Mouse (Mus musculus) embryonic fibroblast, embryonic 13.5 days (primary cell): ENCODE measurements around the gene Synm. TPM values are rescaled to one million over a fixed set of nuclear protein-coding genes. Genes with fewer than 3 reads are reported as not detected.

Experiments
- H3K27ac ChIP-seq: 2 replicates; pipeline ENCODE4 v1.5.1; 2012; ENCODE audit warnings: low read length, control low read depth, inconsistent platforms; ENCODE audit not compliant: insufficient read depth
- H3K4me1 ChIP-seq: 2 replicates; pipeline ENCODE4 v1.6.1; 2011; ENCODE audit warnings: low read length; ENCODE audit not compliant: control insufficient read depth, insufficient read depth
- H3K4me3 ChIP-seq: 2 replicates; pipeline ENCODE4 v1.5.1; 2011; ENCODE audit warnings: mild to moderate bottlenecking, control low read depth, low read length; ENCODE audit not compliant: insufficient read depth
- CTCF ChIP-seq: IDR thresholded peaks from 2 replicates; pipeline ENCODE4 v1.5.1; 2011; ENCODE audit warnings: mild to moderate bottlenecking, control low read depth, low read length, moderate library complexity, borderline replicate concordance; ENCODE audit not compliant: insufficient read depth
- POLR2A ChIP-seq: IDR thresholded peaks from 2 replicates; pipeline ENCODE4 v1.6.1; 2011; ENCODE audit warnings: low read depth, mild to moderate bottlenecking, control low read depth, low read length, moderate library complexity
- polyA plus RNA-seq: library from polyadenylated mRNA; stranded (reverse); fragments of >200 nt; gene quantifications from 2 replicates; pipeline ENCODE4 v1.2.4, GENCODE M21; 2011; ENCODE audit warnings: low read depth; ENCODE audit not compliant: missing spikeins, insufficient read length

The Synm gene
- polyA plus RNA-seq, 1 experiment = 4.4 TPM

- Histone ChIP-seq H3K4me3 (no peak overlapping the region), H3K4me1 (no peaks in the 10 kb centered on the region; the same call in 1 of the 2 replicates), H3K27ac (no peak overlapping the region)
- no peak for TF ChIP-seq CTCF
- no peak for TF ChIP-seq POLR2A
Measured at GRCm38 (mm10) chr7:67710216-67710615, 49.3 kb downstream of the Synm start.

- Histone ChIP-seq H3K27ac (no peak overlapping the region), H3K4me3 (no peak overlapping the region)
- TF ChIP-seq CTCF (no peak), POLR2A (no peak)
Measured at GRCm38 (mm10) chr7:67708160-67708559, 51.4 kb downstream of the Synm start.

GRCm38 (mm10) chr7:67701252-67701914, 58.2 kb downstream of the Synm start:
- no peak overlapping the region for H3K27ac ChIP-seq
- no peak overlapping the region for H3K4me3 ChIP-seq
- H3K4me1 ChIP-seq = peaks cover 3% of the 10 kb centered on the region
- no peak for TF ChIP-seq POLR2A
- no peak for TF ChIP-seq CTCF

More at GRCm38 (mm10) chr7:67708160-67708559, 51.4 kb downstream of the Synm start:
- peaks cover 3% of the 10 kb centered on the region for H3K4me1 ChIP-seq

- H3K4me1 ChIP-seq = peaks cover 3% of the 10 kb centered on the region
- H3K4me3 ChIP-seq = no peak overlapping the region
- TF ChIP-seq CTCF (no peak), POLR2A (no peak)
- H3K27ac ChIP-seq = no peak overlapping the region
Measured at GRCm38 (mm10) chr7:67700846-67701245, 58.7 kb downstream of the Synm start.

GRCm38 (mm10) chr7:67699301-67699700, 60.2 kb downstream of the Synm start:
- no peak for TF ChIP-seq POLR2A
- no peak for TF ChIP-seq CTCF
- H3K4me3 ChIP-seq = no peak overlapping the region
- H3K4me1 ChIP-seq = no peaks in the 10 kb centered on the region
- H3K27ac ChIP-seq = no peak overlapping the region

GRCm38 (mm10) chr7:67697892-67698630, 61.5 kb downstream of the Synm start:
- Histone ChIP-seq H3K27ac (no peak overlapping the region), H3K4me3 (no peak overlapping the region), H3K4me1 (no peaks in the 10 kb centered on the region)
- TF ChIP-seq POLR2A (no peak), CTCF (no peak)

- TF ChIP-seq POLR2A (no peak), CTCF (no peak)
- H3K27ac ChIP-seq = no peak overlapping the region
- no peaks in the 10 kb centered on the region for H3K4me1 ChIP-seq
- H3K4me3 ChIP-seq = no peak overlapping the region
Measured at GRCm38 (mm10) chr7:67695906-67696305, 63.6 kb downstream of the Synm start.

- Histone ChIP-seq H3K27ac (no peak overlapping the region), H3K4me1 (no peaks in the 10 kb centered on the region), H3K4me3 (no peak overlapping the region)
- TF ChIP-seq POLR2A = no peak
- TF ChIP-seq CTCF = no peak
Measured at GRCm38 (mm10) chr7:67692791-67693538, 66.6 kb downstream of the Synm start.

GRCm38 (mm10) chr7:67692141-67692540, 67.4 kb downstream of the Synm start:
- no peak for TF ChIP-seq CTCF
- TF ChIP-seq POLR2A = no peak

More at GRCm38 (mm10) chr7:67692141-67692540, 67.4 kb downstream of the Synm start:
- Histone ChIP-seq H3K4me1 (no peaks in the 10 kb centered on the region), H3K4me3 (no peak overlapping the region), H3K27ac (no peak overlapping the region)
